Mouse (Mus musculus): Measurements from ENCODE around the gene Vmn1r135. TPM values are rescaled to one million over a fixed set of nuclear protein-coding genes. Genes with fewer than 3 reads are reported as not detected.
"Not testable (repeated sequence)": the region's sequence is repeated elsewhere in the genome, so short reads cannot be mapped to it uniquely, and the experiment has no call there.

The Vmn1r135 gene
- polyA plus RNA-seq (2014; fragmentation: Nextera tagmentation; extraction: Ambion mirVana): not detected in 2 replicates

DNA sequence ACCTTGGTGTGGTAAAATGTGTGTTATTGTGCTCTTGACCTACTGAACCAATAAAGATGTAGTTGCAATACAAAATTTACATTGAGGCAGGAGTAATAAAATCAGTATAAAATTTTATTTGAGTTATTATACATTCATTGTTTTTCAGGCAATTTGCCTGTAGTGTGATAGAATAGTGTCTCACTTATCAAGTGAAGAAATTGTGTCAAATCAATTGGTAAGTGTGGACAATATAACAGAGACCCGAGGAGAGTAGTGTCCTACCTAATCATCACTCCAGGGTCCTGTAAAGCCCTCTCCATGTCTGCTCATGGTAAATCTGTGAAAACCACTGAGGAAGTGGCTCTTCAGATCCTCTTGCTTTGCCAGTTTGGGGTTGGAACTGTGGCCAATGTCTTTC lies at the start of gene Vmn1r135:
Vmn1r135 (plus strand) TSS at position 301 of the 400 bp plus-strand sequence.
- H3K4me1 ChIP-seq (ENCODE audit: control insufficient read depth, insufficient read depth, low read length); H3K9me3 ChIP-seq (replicated peaks; ENCODE audit: control insufficient read depth, low read length); H3K9ac ChIP-seq (ENCODE audit: low read depth, low read length); H3K4me3 ChIP-seq (ENCODE audit: low read depth, low read length); H3K4me2 ChIP-seq; H3K27me3 ChIP-seq (ENCODE audit: control insufficient read depth, insufficient read depth, low read length); ATAC-seq (replicated peaks; ENCODE audit: insufficient number of reproducible peaks, low FRiP score, low TSS enrichment); H3K27ac ChIP-seq (ENCODE audit: low read depth, low read length); H3K36me3 ChIP-seq (ENCODE audit: control insufficient read depth, insufficient read depth, low read length): not testable (repeated sequence)
- no CpG with 5 or more reads among the region's 1 CpGs for WGBS (ENCODE audit: insufficient replicate concordance)

DNA sequence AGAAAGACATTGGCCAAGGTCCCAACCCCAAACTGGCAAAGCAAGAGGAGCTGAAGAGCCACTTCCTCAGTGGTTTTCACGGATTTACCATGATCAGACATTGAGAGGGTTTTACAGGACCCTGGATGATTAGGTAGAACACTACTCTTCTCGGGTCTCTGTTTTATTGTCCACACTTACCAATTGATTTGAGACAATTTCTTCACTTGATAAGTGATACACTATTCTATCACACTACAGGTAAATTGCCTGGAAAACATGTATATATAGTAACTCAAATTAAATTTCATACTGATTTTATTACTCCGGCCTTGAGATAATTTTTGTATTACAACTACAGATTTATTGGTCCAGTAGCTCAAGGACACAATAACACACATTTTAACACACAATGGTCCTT lies 35.5 kb upstream of the Vmn1r135 start, which contains the start of gene Gm4177:
Gm4177 (minus strand) TSS at position 101 of the 400 bp plus-strand sequence.
- not testable (repeated sequence) for H3K4me3 ChIP-seq (ENCODE audit: low read depth, low read length); H3K4me2 ChIP-seq; H3K27me3 ChIP-seq (ENCODE audit: control insufficient read depth, insufficient read depth, low read length); H3K27ac ChIP-seq (ENCODE audit: low read depth, low read length); ATAC-seq (replicated peaks; ENCODE audit: insufficient number of reproducible peaks, low FRiP score, low TSS enrichment); H3K4me1 ChIP-seq (ENCODE audit: control insufficient read depth, insufficient read depth, low read length); H3K9ac ChIP-seq (ENCODE audit: low read depth, low read length); H3K36me3 ChIP-seq (ENCODE audit: control insufficient read depth, insufficient read depth, low read length); H3K9me3 ChIP-seq (replicated peaks; ENCODE audit: control insufficient read depth, low read length)
- WGBS (ENCODE audit: insufficient replicate concordance): no CpG with 5 or more reads among the region's 3 CpGs

DNA sequence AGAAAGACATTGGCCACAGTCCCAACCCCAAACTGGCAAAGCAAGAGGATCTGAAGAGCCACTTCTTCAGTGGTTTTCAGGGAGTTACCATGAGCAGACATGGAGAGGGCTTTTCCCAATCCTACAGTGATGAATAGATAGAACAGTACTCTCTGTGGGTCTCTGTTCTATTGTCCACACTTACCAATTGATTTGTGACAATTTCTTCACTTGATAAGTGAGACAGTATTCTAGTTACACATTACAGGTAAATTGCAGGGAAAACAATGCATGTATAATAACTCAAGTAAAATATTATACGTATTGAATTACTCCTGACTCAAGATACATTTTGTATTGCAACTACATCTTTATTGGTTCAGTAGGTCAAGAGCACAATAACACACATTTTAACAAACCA lies 12.0 kb downstream of the Vmn1r135 start, which contains the start of gene Gm5725:
Gm5725 (minus strand) TSS at position 101 of the 400 bp plus-strand sequence.
- H3K9me3 ChIP-seq (replicated peaks; ENCODE audit: control insufficient read depth, low read length); H3K27me3 ChIP-seq (ENCODE audit: control insufficient read depth, insufficient read depth, low read length); H3K4me2 ChIP-seq; H3K27ac ChIP-seq (ENCODE audit: low read depth, low read length); H3K4me1 ChIP-seq (ENCODE audit: control insufficient read depth, insufficient read depth, low read length); H3K4me3 ChIP-seq (ENCODE audit: low read depth, low read length); H3K36me3 ChIP-seq (ENCODE audit: control insufficient read depth, insufficient read depth, low read length); H3K9ac ChIP-seq (ENCODE audit: low read depth, low read length); ATAC-seq (replicated peaks; ENCODE audit: insufficient number of reproducible peaks, low FRiP score, low TSS enrichment): not testable (repeated sequence)
- whole genome bisulfite sequencing (ENCODE audit: insufficient replicate concordance): no CpG with 5 or more reads among the region's 1 CpGs

Other genes with a start within 250 kb of the Vmn1r135 start
- not detected in 2 replicates for gene Vmn1r132, start 218.3 kb upstream of the Vmn1r135 start, polyA plus RNA-seq (2014; fragmentation: Nextera tagmentation; extraction: Ambion mirVana)
- not detected in 2 replicates for gene Gm4175, start 70.9 kb upstream of the Vmn1r135 start, polyA plus RNA-seq (2014; fragmentation: Nextera tagmentation; extraction: Ambion mirVana)
- not detected in 2 replicates for gene Gm4177, start 35.6 kb upstream of the Vmn1r135 start, polyA plus RNA-seq (2014; fragmentation: Nextera tagmentation; extraction: Ambion mirVana)
- not detected in 2 replicates for gene Gm5725, start 11.9 kb downstream of the Vmn1r135 start, polyA plus RNA-seq (2014; fragmentation: Nextera tagmentation; extraction: Ambion mirVana)
- gene Gm5891, start 88.9 kb downstream of the Vmn1r135 start, polyA plus RNA-seq (2014; fragmentation: Nextera tagmentation; extraction: Ambion mirVana): not detected in 2 replicates
- gene Vmn1r137, start 162.2 kb downstream of the Vmn1r135 start, polyA plus RNA-seq (2014; fragmentation: Nextera tagmentation; extraction: Ambion mirVana): not detected in 2 replicates
- gene Vmn1r138, start 196.5 kb downstream of the Vmn1r135 start, polyA plus RNA-seq (2014; fragmentation: Nextera tagmentation; extraction: Ambion mirVana): not detected in 2 replicates
- gene Gm6176, start 224.0 kb downstream of the Vmn1r135 start, polyA plus RNA-seq (2014; fragmentation: Nextera tagmentation; extraction: Ambion mirVana): not detected in 2 replicates
- gene Vmn1r139, start 236.7 kb downstream of the Vmn1r135 start, polyA plus RNA-seq (2014; fragmentation: Nextera tagmentation; extraction: Ambion mirVana): not detected in 2 replicates

Measured in heart, embryonic 11.5 days (tissue).